Mouse (Mus musculus) MEL (cell line): Measurements from ENCODE around the gene Lmx1b.

Experiments
- CTCF ChIP-seq, 3 experiments: IDR thresholded peaks in 2 of 3; conservative IDR thresholded peaks in 1 of 3; 2 replicates each; pipeline ENCODE4 v1.5.1; 2011 to 2012; ENCODE audit warnings: low read length in 3 of 3, low read depth in 2 of 3, mild to moderate bottlenecking in 2 of 3, improper control_type of control experiment in 1 of 3, inconsistent platforms in 1 of 3, mixed read lengths in 1 of 3, moderate library complexity in 1 of 3; ENCODE audit not compliant: control insufficient read depth in 1 of 3, insufficient read depth in 1 of 3, poor library complexity in 1 of 3, severe bottlenecking in 1 of 3
- EP300 ChIP-seq, 2 experiments: IDR thresholded peaks; 2 replicates each; pipeline ENCODE4 v1.6.1; 2011; ENCODE audit warnings: improper control_type of control experiment in 2 of 2, low read length in 2 of 2, low read depth in 1 of 2, mild to moderate bottlenecking in 1 of 2
- RAD21 ChIP-seq: IDR thresholded peaks from 2 replicates; pipeline ENCODE4 v1.6.1; 2011; ENCODE audit warnings: mild to moderate bottlenecking, low read depth, low read length, improper control_type of control experiment
- RCOR1 ChIP-seq: IDR thresholded peaks from 2 replicates; pipeline ENCODE4 v1.6.1; 2012; ENCODE audit warnings: low read depth, mild to moderate bottlenecking, inconsistent platforms, low read length, improper control_type of control experiment

DNA sequence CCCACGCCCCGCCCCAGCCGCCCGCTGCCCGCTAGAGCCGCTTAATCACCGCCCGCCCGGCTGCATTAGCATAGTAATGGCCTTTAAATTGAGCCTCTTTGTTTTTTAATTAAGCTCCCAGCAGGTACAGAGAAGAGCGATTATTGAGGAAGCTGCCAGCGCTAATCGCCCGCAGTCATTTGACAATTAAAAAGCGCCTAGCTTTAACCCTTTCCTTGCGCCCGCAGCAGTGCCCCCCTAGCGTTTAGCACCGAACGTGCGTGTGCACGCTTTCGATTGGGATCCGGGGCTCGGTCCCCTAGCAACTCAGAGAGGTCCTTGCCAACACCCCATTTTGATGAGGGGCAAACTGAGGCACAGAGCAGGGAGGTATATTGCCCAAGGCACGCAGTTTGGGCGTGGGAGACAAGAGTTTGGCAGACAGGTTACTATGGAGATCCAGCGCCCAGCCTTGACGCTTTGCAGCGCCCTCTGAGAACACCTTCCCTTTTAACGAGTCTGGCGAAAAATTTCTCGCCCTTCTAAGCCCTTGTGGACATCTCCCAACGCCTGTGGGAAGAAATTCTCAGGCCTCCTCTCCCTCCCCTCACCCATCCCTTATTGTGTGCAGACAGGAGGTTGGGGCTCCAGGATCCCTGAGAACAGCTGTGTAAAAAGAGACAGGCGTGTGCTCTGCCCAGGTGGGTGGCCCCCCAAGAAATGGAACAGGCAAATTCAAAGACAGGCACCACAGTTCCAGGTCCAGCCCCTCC, 59.4 kb downstream of the Lmx1b start:
- TF ChIP-seq RCOR1 = no peak
- TF ChIP-seq RAD21 = no peak
- TF ChIP-seq EP300 (IDR thresholded peaks at IDR 0.05; ENCODE audit: low read depth in 1 of 2, low read length in 2 of 2) = no peak
- no peak for TF ChIP-seq CTCF (IDR thresholded peaks at IDR 0.05 in 2 of 3, conservative IDR thresholded peaks at IDR 0.05 in 1 of 3; ENCODE audit: control insufficient read depth in 1 of 3, insufficient read depth in 1 of 3, low read depth in 2 of 3, low read length in 3 of 3, poor library complexity in 1 of 3, severe bottlenecking in 1 of 3)
